Mouse (Mus musculus) testis, adult 2 months (tissue): ENCODE measurements around the gene Xcl1. TPM values are rescaled to one million over a fixed set of nuclear protein-coding genes. Genes with fewer than 3 reads are reported as not detected.

Source experiments
- H3K27ac ChIP-seq: fragments of 200-500 bp; 2 replicates; pipeline ENCODE4 v1.5.1; 2012; ENCODE audit warnings: low read depth, low read length; ENCODE audit not compliant: control insufficient read depth, insufficient read depth
- H3K27me3 ChIP-seq: fragments of 200-500 bp; 2 replicates; pipeline ENCODE4 v1.6.1; 2012; ENCODE audit warnings: mild to moderate bottlenecking, low read length, moderate library complexity; ENCODE audit not compliant: control insufficient read depth, insufficient read depth
- H3K36me3 ChIP-seq: fragments of 200-500 bp; 2 replicates; pipeline ENCODE4 v1.6.1; 2012; ENCODE audit warnings: mild to moderate bottlenecking, low read length; ENCODE audit not compliant: control insufficient read depth, insufficient read depth
- H3K4me1 ChIP-seq: fragments of 200-500 bp; 2 replicates; pipeline ENCODE4 v1.6.1; 2012; ENCODE audit warnings: low read length; ENCODE audit not compliant: control insufficient read depth, insufficient read depth
- H3K4me3 ChIP-seq: fragments of 200-500 bp; 2 replicates; pipeline ENCODE4 v1.5.1; 2012; ENCODE audit warnings: low read depth, mild to moderate bottlenecking, low read length, moderate library complexity, mixed read lengths; ENCODE audit not compliant: control insufficient read depth
- CTCF ChIP-seq: fragments of 200-500 bp; IDR thresholded peaks from 2 replicates; pipeline ENCODE4 v1.5.1; 2012; ENCODE audit warnings: low read depth, mild to moderate bottlenecking, inconsistent platforms, low read length, moderate library complexity; ENCODE audit not compliant: control insufficient read depth, insufficient read depth, insufficient replicate concordance
- POLR2A ChIP-seq: fragments of 200-500 bp; IDR thresholded peaks from 2 replicates; pipeline ENCODE4 v1.6.1; 2012; ENCODE audit warnings: low read depth, mild to moderate bottlenecking, inconsistent platforms, low read length, moderate library complexity; ENCODE audit not compliant: control insufficient read depth
- polyA plus RNA-seq: library from polyadenylated mRNA; depleted of rRNA; stranded (reverse); fragments of >200 nt; gene quantifications from 2 replicates; pipeline ENCODE4 v1.2.3, GENCODE M21; 2012; rRNA removed

Xcl1 gene
- polyA plus RNA-seq, 1 experiment, result 0.69 TPM

DNA sequence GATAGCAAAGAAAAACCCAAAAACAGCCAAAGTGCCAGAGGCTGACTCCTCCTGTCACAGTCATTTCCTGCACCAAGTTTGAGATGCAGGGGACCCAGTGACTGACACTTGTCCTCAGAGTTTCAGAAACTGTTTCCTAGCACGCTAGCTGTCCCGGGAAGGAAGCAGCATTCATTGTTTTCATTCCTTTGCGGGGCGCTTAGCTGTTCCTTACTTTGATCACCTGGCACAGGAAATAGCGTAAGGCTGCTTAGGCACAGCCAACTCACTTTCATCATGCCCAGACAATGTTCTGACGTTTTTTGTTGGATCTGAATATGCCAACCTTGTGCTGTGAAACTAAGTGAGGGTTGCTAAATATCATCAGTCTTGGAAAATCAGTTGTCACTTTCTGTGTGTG, 46.8 kb downstream of the Xcl1 start:
- no peak overlapping the region for H3K4me3 ChIP-seq
- no peaks in the 10 kb centered on the region for H3K4me1 ChIP-seq
- TF ChIP-seq POLR2A, result no peak
- no peak for TF ChIP-seq CTCF
- no peaks in the 10 kb centered on the region for H3K27me3 ChIP-seq
- H3K27ac ChIP-seq, result no peak overlapping the region
- H3K36me3 ChIP-seq, result no peaks in the 10 kb centered on the region

DNA sequence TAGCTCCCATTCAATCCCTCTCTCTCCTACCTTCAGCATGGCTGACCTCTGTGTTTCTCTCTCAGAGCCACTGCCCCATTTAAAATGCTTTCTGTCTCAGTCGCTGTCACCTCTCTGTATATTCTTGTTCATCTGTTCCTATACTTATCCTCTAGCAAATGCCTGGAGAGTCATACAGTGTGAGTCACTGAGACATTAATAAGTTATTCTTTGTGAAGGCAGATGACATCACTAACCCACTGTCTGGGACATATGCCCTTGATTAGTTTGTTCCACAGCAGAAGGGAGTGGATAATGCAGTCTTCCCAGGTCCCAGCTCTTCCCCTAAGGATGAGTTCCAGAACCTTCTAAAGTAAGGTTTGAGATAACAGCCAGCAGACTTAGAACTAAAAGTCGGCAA, 47.6 kb downstream of the Xcl1 start:
- Histone ChIP-seq H3K27me3 (no peaks in the 10 kb centered on the region), H3K27ac (no peak overlapping the region), H3K36me3 (no peaks in the 10 kb centered on the region), H3K4me1 (no peaks in the 10 kb centered on the region), H3K4me3 (no peak overlapping the region)
- no peak for TF ChIP-seq POLR2A
- no peak for TF ChIP-seq CTCF

DNA sequence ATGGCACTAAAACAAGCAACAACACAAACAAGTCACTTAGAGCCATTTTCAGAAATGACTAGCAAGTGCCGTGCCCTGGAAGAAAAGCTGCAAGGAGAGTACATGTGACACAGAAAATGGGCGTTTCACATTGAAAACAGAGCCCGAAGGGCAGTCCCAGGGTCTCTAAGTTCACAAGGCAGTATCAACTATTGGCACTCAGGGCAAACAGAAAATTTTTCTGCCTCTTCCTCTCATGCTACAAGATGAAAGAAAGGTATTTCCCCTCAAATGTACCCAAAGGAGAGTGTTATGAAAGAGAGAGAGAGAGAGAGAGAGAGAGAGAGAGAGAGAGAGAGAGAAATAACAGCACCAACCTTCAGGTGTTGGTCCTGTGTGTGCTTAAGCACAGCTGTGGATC, 53.4 kb downstream of the Xcl1 start:
- H3K4me1 ChIP-seq, result no peaks in the 10 kb centered on the region
- no peak overlapping the region for H3K4me3 ChIP-seq
- no peaks in the 10 kb centered on the region for H3K36me3 ChIP-seq
- TF ChIP-seq POLR2A, result no peak
- TF ChIP-seq CTCF, result no peak
- no peak overlapping the region for H3K27ac ChIP-seq
- no peaks in the 10 kb centered on the region for H3K27me3 ChIP-seq

Other genes with a start within 250 kb of the Xcl1 start
- gene Dpt, start 138.9 kb downstream of the Xcl1 start, polyA plus RNA-seq, result 1.5 and 3.1 TPM in 2 replicates
- 18.4 and 21.1 TPM in 2 replicates for gene Tbx19, start 225.2 kb upstream of the Xcl1 start, polyA plus RNA-seq